8 mouse cellular contexts compared by ENCODE assay signal in genomic region chr4:129256450-129257380, GRCm38 (mm10). TPM values are rescaled to one million over a fixed set of nuclear protein-coding genes. Genes with fewer than 3 reads are reported as not detected.
DNase-seq lines count a peak whose midpoint lies in the region; ATAC-seq and TF ChIP-seq lines count a peak whose summit lies in the region.

No protein-coding gene starts in this region.

- in situ Hi-C loops in Patski (cut with MboI; ENCODE audit: low pct_unique_long_range_greater_than_20kb) = no loop called here

- H3K4me3 ChIP-seq in heart, embryonic 15.5 days = no peak overlapping the region
- no peak overlapping the region for H3K4me3 ChIP-seq in small intestine, adult 2 months (ENCODE audit: low read depth, low read length)

- peak; percentile 41 for DNase-seq in adrenal gland, postnatal 36 days
- no peak for DNase-seq in adrenal gland, postnatal 4 days (ENCODE audit: low spot score in 2 of 2)
- DNase-seq in Patski (ENCODE audit: low read depth, low spot score) (peak; percentile 83), liver (peak; percentile 57)
- DNase-seq in right cerebral cortex, postnatal 4 days = no peak
- DNase-seq in cerebellum, postnatal 36 days = no peak

- ATAC-seq in Patski = peak; percentile 40
- ATAC-seq in heart, embryonic 15.5 days (replicated peaks; ENCODE audit: insufficient number of reproducible peaks, insufficient read depth, low FRiP score, low read depth) = peak; percentile 80

- CTCF ChIA-PET in Patski (lab: Charles Lee) = interaction anchor here (1.2 to 1.3 kb wide), 2 partner anchors 30 to 78 kb away, joined by 3 to 4 read pairs; no protein-coding TSS in a partner anchor

- no peaks in the 10 kb centered on the region for H3K36me3 ChIP-seq in heart, embryonic 15.5 days
- no peaks in the 10 kb centered on the region for H3K36me3 ChIP-seq in small intestine, adult 2 months (ENCODE audit: control insufficient read depth, insufficient read depth, low read length)

- H3K9me3 ChIP-seq in heart, embryonic 15.5 days (replicated peaks) = no peaks in the 10 kb centered on the region

- no peak for TF ChIP-seq CTCF in Patski (IDR thresholded peaks at IDR 0.05)
- TF ChIP-seq CTCF in small intestine, adult 2 months (IDR thresholded peaks at IDR 0.05; ENCODE audit: extremely low read depth, insufficient read length, insufficient replicate concordance, low read depth, low read length) = no peak

- H3K27me3 ChIP-seq in Patski = no peaks in the 10 kb centered on the region
- peaks cover 22% of the 10 kb centered on the region for H3K27me3 ChIP-seq in heart, embryonic 15.5 days
- H3K27me3 ChIP-seq in small intestine, adult 2 months (ENCODE audit: control insufficient read depth, insufficient read depth, low read length) = no peaks in the 10 kb centered on the region

- H3K27ac ChIP-seq in heart, embryonic 15.5 days = peak overlapping the region; percentile 48
- peak overlapping the region; percentile 9 for H3K27ac ChIP-seq in small intestine, adult 2 months (ENCODE audit: insufficient read depth, low read depth, low read length)

- no peak for TF ChIP-seq POLR2A in small intestine, adult 2 months (IDR thresholded peaks at IDR 0.05; ENCODE audit: low read depth, low read length)

- H3K4me1 ChIP-seq in heart, embryonic 15.5 days (replicated peaks) = peaks cover 14% of the 10 kb centered on the region
- peaks cover 17% of the 10 kb centered on the region for H3K4me1 ChIP-seq in small intestine, adult 2 months (ENCODE audit: control insufficient read depth, insufficient read depth, insufficient read length, low read length)

- POLR2A ChIA-PET in Patski (lab: Charles Lee) = interaction anchor here (1.0 kb wide), 1 partner anchor 17 kb away, joined by 3 read pairs; no protein-coding TSS in a partner anchor

- peak overlapping the region; percentile 39 for H3K4me2 ChIP-seq in heart, embryonic 15.5 days

- H3K9ac ChIP-seq in heart, embryonic 15.5 days = no peak overlapping the region

- 20% methylated on average over 8 of the region's 8 CpGs for WGBS in heart, embryonic 15.5 days
- WGBS in small intestine, adult 2 months = 15% methylated on average over 8 of the region's 8 CpGs

RNA-seq across cellular contexts. Expression of gene C77080, which starts 4.5 kb away (rescaled TPM):
- total RNA-seq in adrenal gland, postnatal 36 days (2021) = 10 to 100 TPM; 15.6 to 19.5 TPM
- 10 to 100 TPM; 15.7 to 21.0 TPM for total RNA-seq in adrenal gland, postnatal 4 days (2021)
- polyA plus RNA-seq in Patski (2021) = 47.3 TPM
- polyA plus RNA-seq in heart, embryonic 15.5 days (2015; fragmentation: Nextera tagmentation; extraction: Ambion mirVana) = 1.4 and 3.1 TPM in 2 replicates
- polyA plus RNA-seq in small intestine, adult 2 months (2012; rRNA removed) = 102 and 267 TPM in 2 replicates

RNA-seq across cellular contexts. Expression of gene Sync, which starts 30.7 kb away (rescaled TPM):
- total RNA-seq in adrenal gland, postnatal 36 days (2021) = under 1 TPM; 0.56 to 0.86 TPM
- 1 to 10 TPM; 3.8 to 4.4 TPM for total RNA-seq in adrenal gland, postnatal 4 days (2021)
- 4.9 TPM for polyA plus RNA-seq in Patski (2021)
- polyA plus RNA-seq in heart, embryonic 15.5 days (2015; fragmentation: Nextera tagmentation; extraction: Ambion mirVana) = 2.1 and 2.3 TPM in 2 replicates
- 0.34 and 0.37 TPM in 2 replicates for polyA plus RNA-seq in small intestine, adult 2 months (2012; rRNA removed)

Comparison
In these comparisons a context has a peak if more than half of its experiments do, and no peak if none do; other contexts are left out.
1. DNase-seq: peak in adrenal gland, postnatal 36 days (2 of 2), Patski (single experiment) and liver (single experiment); none in adrenal gland, postnatal 4 days (0 of 2), right cerebral cortex, postnatal 4 days (single experiment) and cerebellum, postnatal 36 days (0 of 2).
2. RNA of gene C77080, which starts 4.5 kb away (polyA plus RNA-seq): 102 to 267 TPM in small intestine, adult 2 months and 47.3 TPM in Patski (single experiment); 1.4 to 3.1 TPM in heart, embryonic 15.5 days; every median in the first group is over 10 times any median in the second.